Mouse (Mus musculus) midbrain, embryonic 12.5 days (tissue): ENCODE measurements around the gene Lamb2. TPM values are rescaled to one million over a fixed set of nuclear protein-coding genes. Genes with fewer than 3 reads are reported as not detected.

Experiments
- ATAC-seq: fragments of 200-750 bp; cut with Nextera tagmentation; 2 replicates; pipeline ENCODE4 v1.8.0; 2017; ENCODE audit warnings: low read depth, moderate TSS enrichment, moderate library complexity; ENCODE audit not compliant: low FRiP score
- H3K27ac ChIP-seq: fragments of 300-500 bp; sonication (generic); replicated peaks from 2 replicates; pipeline ENCODE4 v1.5.1; 2016; ENCODE audit warnings: mild to moderate bottlenecking
- H3K27me3 ChIP-seq: fragments of 300-500 bp; sonication (generic); 2 replicates; pipeline ENCODE4 v1.6.1; 2016; ENCODE audit warnings: mild to moderate bottlenecking
- H3K36me3 ChIP-seq: fragments of 300-500 bp; sonication (generic); 2 replicates; pipeline ENCODE4 v1.6.1; 2016
- H3K4me1 ChIP-seq: fragments of 300-500 bp; sonication (generic); 2 replicates; pipeline ENCODE4 v1.6.1; 2016
- H3K4me2 ChIP-seq: fragments of 300-500 bp; sonication (generic); replicated peaks from 2 replicates; pipeline ENCODE4 v1.6.1; 2016; ENCODE audit warnings: mild to moderate bottlenecking, moderate library complexity
- H3K4me3 ChIP-seq: fragments of 300-500 bp; sonication (generic); 2 replicates; pipeline ENCODE4 v1.5.1; 2016; ENCODE audit warnings: mild to moderate bottlenecking
- H3K9ac ChIP-seq: fragments of 300-500 bp; sonication (generic); replicated peaks from 2 replicates; pipeline ENCODE4 v1.6.1; 2016; ENCODE audit warnings: mild to moderate bottlenecking, moderate library complexity
- H3K9me3 ChIP-seq: fragments of 300-500 bp; sonication (generic); 2 replicates; pipeline ENCODE4 v1.6.1; 2016; ENCODE audit warnings: mild to moderate bottlenecking
- WGBS: fragments of 180-500 bp; shearing (Covaris S2); methylation state at CpG from one replicate; pipeline ENCODE4 v1.1.7; 2016; 5-methylcytosine and 5-hydroxymethylcytosine counted together
- polyA plus RNA-seq: library from polyadenylated mRNA; unstranded; fragments of >200 nt; fragmentation: Nextera tagmentation; extraction: Ambion mirVana; gene quantifications from 2 replicates; pipeline ENCODE4 v1.2.1, GENCODE M21; 2016

Lamb2 gene
- polyA plus RNA-seq, 1 experiment from 2014 or later = 42.2 TPM

DNA sequence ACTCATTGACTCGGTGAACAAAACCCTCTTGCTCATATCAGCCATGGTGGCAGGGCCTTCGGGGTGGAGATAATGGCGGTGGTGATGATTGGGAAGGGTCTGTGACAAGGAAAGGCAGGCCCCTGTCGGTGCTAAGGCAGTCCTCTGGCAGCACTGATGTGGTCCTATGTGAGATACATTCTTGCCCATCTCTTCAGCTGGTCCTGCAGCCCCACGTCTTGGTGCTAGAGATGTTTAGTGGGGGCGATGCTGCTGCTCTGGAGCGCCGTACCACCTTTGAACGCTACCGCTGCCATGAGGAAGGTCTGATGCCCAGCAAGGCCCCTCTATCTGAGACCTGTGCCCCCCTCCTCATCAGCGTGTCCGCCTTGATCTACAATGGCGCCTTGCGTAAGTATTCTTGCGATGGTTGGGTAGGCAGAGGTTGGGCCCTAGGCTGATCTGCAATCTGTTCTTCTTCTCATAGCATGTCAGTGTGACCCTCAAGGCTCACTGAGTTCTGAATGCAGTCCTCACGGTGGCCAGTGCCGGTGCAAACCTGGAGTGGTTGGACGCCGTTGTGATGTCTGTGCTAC lies 5.9 kb downstream of the Lamb2 start:
- Histone ChIP-seq H3K4me1 (peaks cover 11% of the 10 kb centered on the region), H3K36me3 (peaks cover 52% of the 10 kb centered on the region), H3K9me3 (no peaks in the 10 kb centered on the region), H3K27ac (no peak overlapping the region), H3K27me3 (no peaks in the 10 kb centered on the region), H3K9ac (no peak overlapping the region), H3K4me3 (no peak overlapping the region), H3K4me2 (no peak overlapping the region)
- 94% methylated on average over 19 of the region's 19 CpGs for WGBS
- ATAC-seq = no peak

DNA sequence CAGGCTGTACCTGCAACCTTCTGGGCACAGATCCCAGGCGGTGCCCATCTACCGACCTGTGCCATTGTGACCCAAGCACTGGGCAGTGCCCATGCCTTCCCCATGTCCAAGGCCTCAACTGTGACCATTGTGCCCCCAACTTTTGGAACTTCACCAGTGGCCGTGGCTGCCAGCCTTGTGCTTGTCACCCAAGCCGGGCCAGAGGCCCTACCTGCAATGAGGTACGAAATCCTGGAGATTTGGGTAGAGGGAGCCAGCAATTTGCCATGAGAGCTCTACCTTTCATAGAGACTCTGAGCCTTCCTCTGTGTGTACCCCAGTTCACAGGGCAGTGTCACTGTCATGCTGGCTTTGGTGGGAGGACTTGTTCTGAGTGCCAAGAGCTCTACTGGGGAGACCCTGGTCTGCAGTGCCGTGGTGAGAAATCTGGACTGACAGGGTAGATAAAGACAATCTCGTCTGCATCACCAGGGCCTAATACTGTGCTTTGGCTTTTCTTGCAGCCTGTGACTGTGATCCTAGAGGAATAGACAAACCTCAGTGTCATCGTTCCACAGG lies 7.5 kb downstream of the Lamb2 start:
- H3K27me3 ChIP-seq = no peaks in the 10 kb centered on the region
- no peak for ATAC-seq
- no peak overlapping the region for H3K4me2 ChIP-seq
- H3K27ac ChIP-seq = no peak overlapping the region
- no peak overlapping the region for H3K4me3 ChIP-seq
- H3K9me3 ChIP-seq = no peaks in the 10 kb centered on the region
- 92% methylated on average over 8 of the region's 8 CpGs for WGBS
- peaks cover 50% of the 10 kb centered on the region for H3K36me3 ChIP-seq
- H3K4me1 ChIP-seq = peaks cover 15% of the 10 kb centered on the region
- no peak overlapping the region for H3K9ac ChIP-seq

- H3K27ac ChIP-seq = no peak overlapping the region
- H3K4me1 ChIP-seq = peaks cover 19% of the 10 kb centered on the region
- no peak for ATAC-seq
- no peak overlapping the region for H3K4me3 ChIP-seq
- no peak overlapping the region for H3K4me2 ChIP-seq
- no peak overlapping the region for H3K9ac ChIP-seq
- WGBS = 93% methylated on average over 17 of the region's 17 CpGs
- H3K27me3 ChIP-seq = no peaks in the 10 kb centered on the region
- no peaks in the 10 kb centered on the region for H3K9me3 ChIP-seq
- peaks cover 59% of the 10 kb centered on the region for H3K36me3 ChIP-seq
These were observed 8.9 kb downstream of the Lamb2 start for GRCm38 (mm10) chr9:108488403-108488802.

DNA sequence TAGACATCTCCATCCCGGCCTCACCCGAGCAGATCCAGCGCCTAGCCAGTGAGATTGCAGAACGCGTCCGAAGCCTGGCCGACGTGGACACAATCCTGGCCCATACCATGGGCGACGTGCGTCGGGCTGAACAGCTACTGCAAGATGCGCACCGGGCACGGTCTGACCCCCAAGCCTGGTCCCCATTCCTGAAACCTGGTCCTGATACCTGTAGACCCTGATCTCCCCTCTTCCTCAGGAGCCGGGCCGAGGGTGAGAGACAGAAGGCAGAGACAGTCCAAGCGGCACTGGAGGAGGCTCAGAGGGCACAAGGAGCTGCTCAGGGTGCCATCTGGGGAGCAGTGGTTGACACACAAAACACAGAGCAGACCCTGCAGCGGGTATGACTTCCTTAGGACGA lies 9.7 kb downstream of the Lamb2 start:
- Histone ChIP-seq H3K4me1 (peaks cover 19% of the 10 kb centered on the region), H3K9me3 (no peaks in the 10 kb centered on the region), H3K27me3 (no peaks in the 10 kb centered on the region), H3K9ac (no peak overlapping the region), H3K27ac (peak overlapping the region; percentile 95; the same call in 1 of the 2 replicates), H3K36me3 (peaks cover 60% of the 10 kb centered on the region), H3K4me3 (no peak overlapping the region), H3K4me2 (no peak overlapping the region)
- no peak for ATAC-seq
- 95% methylated on average over 20 of the region's 20 CpGs for WGBS

DNA sequence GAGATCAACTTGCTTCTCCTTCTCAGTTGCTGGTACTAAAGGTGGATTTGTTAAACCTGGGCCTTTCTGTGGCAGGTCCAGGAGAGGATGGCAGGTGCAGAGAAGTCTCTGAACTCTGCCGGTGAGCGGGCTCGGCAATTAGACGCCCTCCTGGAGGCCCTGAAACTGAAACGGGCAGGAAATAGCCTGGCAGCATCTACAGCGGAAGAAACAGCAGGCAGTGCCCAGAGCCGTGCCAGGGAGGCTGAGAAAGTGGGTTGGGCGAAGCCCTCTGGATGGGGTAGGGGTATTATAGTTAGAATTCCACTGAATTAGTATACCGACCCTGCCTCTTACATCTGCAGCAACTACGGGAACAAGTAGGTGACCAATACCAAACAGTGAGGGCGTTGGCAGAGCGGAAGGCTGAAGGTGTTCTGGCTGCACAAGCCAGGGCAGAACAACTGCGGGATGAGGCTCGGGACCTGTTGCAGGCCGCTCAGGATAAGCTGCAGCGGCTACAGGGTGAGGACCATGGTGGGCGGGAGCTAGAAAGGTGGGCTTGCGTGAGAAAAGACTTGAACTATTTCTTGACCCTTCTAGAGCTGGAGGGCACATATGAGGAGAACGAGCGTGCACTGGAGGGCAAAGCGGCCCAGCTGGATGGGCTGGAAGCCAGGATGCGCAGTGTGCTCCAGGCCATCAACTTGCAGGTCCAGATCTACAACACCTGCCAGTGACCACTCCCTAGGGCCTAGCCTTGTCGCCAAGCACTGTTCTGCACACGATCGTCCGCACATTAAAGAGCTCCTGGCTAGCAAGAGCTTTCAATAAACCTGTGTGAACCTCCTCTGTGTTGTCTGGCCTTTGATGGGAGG lies 10.4 kb downstream of the Lamb2 start:
- WGBS = 70% methylated on average over 26 of the region's 26 CpGs
- Histone ChIP-seq H3K9me3 (no peaks in the 10 kb centered on the region), H3K4me2 (peak overlapping the region; percentile 97), H3K27ac (peak overlapping the region; percentile 95), H3K36me3 (peaks cover 65% of the 10 kb centered on the region), H3K4me3 (peak overlapping the region; percentile 95), H3K27me3 (no peaks in the 10 kb centered on the region), H3K9ac (peak overlapping the region; percentile 45), H3K4me1 (peaks cover 19% of the 10 kb centered on the region)
- ATAC-seq = peak; percentile 2

GRCm38 (mm10) chr9:108490559-108491285 lies 11.2 kb downstream of the Lamb2 start, which contains the start of gene Usp19:
Gene Usp19, plus strand, starts transcription at chr9:108490602.
- Histone ChIP-seq H3K9me3 (no peaks in the 10 kb centered on the region), H3K9ac (peak within 1 kb of the TSS; percentile 96), H3K4me3 (peak within 1 kb of the TSS; percentile 95), H3K4me2 (peak within 1 kb of the TSS; percentile 97), H3K27ac (peak within 1 kb of the TSS; percentile 95), H3K27me3 (no peaks in the 10 kb centered on the region), H3K4me1 (peaks cover 19% of the 10 kb centered on the region), H3K36me3 (peaks cover 65% of the 10 kb centered on the region)
- ATAC-seq = peak; percentile 96
- WGBS = under 1% methylated on average over 66 of the region's 69 CpGs

GRCm38 (mm10) chr9:108491286-108491580 lies 11.7 kb downstream of the Lamb2 start:
- H3K36me3 ChIP-seq = peaks cover 65% of the 10 kb centered on the region
- H3K9me3 ChIP-seq = no peaks in the 10 kb centered on the region
- peak overlapping the region; percentile 97 for H3K4me2 ChIP-seq
- H3K4me3 ChIP-seq = peak overlapping the region; percentile 95
- H3K27me3 ChIP-seq = no peaks in the 10 kb centered on the region
- 12% methylated on average over 12 of the region's 12 CpGs for WGBS
- H3K27ac ChIP-seq = peak overlapping the region; percentile 95
- no peak for ATAC-seq
- H3K9ac ChIP-seq = peak overlapping the region; percentile 96
- peaks cover 19% of the 10 kb centered on the region for H3K4me1 ChIP-seq

DNA sequence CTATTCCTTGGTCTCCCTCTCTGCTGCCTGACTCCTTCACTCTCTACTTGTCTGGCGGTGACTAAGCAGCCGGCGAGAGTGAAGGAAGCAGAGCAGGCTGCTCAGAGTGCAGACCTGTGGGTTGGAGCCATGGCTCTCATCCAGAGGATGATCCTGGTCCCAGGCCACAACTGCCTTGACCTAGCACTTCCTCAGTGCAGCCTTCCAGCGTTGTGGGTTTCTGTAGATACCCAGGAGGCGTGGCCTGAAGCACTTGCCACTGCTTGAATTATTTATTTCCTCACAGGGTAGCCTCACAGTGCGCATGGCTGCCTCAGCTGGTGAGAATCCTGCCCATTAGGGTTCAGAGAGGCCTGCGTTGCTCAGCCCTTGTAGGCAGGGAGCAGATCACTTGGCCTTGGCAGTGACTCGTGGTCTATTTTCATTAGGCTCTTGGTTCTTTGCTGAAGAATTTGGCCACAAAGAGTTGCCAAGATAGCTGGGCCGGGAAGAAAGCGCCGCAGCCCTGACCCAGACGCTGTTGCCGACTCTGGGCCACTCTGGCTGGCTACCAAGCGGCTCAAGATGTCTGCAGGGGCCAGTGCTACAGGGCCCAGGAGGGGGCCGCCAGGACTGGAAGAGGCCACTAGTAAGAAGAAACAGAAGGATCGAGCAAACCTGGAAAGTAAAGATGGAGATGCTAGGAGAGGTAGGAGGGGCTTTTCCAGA lies 12.7 kb downstream of the Lamb2 start:
- Histone ChIP-seq H3K36me3 (peaks cover 70% of the 10 kb centered on the region), H3K4me1 (peaks cover 19% of the 10 kb centered on the region), H3K9ac (peak overlapping the region; percentile 96), H3K4me3 (peak overlapping the region; percentile 95), H3K4me2 (peak overlapping the region; percentile 97), H3K27ac (no peak overlapping the region), H3K27me3 (no peaks in the 10 kb centered on the region), H3K9me3 (no peaks in the 10 kb centered on the region)
- ATAC-seq = no peak
- WGBS = 91% methylated on average over 16 of the region's 16 CpGs

DNA sequence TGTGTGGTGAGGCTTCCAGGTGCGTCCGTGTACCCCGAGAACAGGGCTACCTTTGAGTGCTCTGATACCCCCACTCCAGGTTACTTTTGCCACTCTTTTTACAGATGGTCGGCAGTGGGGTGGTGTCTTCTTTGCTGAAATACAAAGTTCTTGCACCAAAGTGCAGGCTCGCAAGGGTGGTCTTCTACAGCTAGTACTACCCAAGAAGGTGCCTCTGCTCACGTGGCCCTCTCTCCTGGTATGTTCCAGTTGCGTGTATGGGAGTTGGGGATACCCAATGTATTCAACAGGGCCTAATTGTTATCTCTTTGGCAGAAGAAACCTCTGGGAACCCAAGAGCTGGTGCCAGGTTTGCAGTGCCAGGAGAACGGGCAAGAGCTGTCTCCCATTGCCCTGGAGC lies 13.7 kb downstream of the Lamb2 start:
- 97% methylated on average over 8 of the region's 8 CpGs for WGBS
- peaks cover 75% of the 10 kb centered on the region for H3K36me3 ChIP-seq
- no peaks in the 10 kb centered on the region for H3K9me3 ChIP-seq
- ATAC-seq = no peak
- H3K9ac ChIP-seq = no peak overlapping the region
- no peak overlapping the region for H3K27ac ChIP-seq
- H3K4me2 ChIP-seq = no peak overlapping the region
- no peaks in the 10 kb centered on the region for H3K27me3 ChIP-seq
- no peak overlapping the region for H3K4me3 ChIP-seq
- H3K4me1 ChIP-seq = peaks cover 19% of the 10 kb centered on the region

DNA sequence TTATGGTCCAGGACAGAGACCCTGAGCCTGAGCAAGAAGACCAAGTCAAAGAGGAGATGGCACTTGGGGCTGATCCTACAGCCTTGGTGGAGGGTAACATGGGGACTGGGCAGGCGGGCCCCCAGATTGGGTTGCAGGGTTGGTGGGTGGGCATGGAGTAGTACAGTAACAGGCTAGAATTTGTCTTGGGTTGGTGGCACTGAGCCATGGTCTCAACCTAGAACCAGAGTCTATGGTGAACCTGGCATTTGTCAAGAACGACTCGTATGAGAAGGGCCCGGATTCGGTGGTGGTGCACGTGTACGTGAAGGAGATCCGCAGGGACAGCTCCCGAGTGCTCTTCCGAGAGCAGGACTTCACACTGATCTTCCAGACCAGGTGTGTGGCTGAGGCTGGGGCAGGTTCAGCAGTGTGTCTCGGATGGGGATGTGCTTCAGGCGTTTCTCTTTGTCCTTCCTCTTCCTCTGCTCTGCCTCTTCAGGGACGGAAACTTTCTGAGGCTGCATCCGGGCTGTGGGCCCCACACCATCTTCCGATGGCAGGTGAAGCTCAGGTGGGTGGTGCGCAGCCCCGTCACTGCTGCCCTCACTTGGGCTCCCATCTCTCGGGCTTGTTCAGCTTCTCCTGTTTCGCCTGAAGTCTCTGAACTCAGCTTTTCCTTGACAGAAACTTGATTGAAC lies 14.8 kb downstream of the Lamb2 start:
- no peak for ATAC-seq
- no peaks in the 10 kb centered on the region for H3K9me3 ChIP-seq
- no peak overlapping the region for H3K27ac ChIP-seq
- no peak overlapping the region for H3K4me3 ChIP-seq
- H3K9ac ChIP-seq = no peak overlapping the region
- peaks cover 76% of the 10 kb centered on the region for H3K36me3 ChIP-seq
- H3K4me1 ChIP-seq = peaks cover 19% of the 10 kb centered on the region
- no peaks in the 10 kb centered on the region for H3K27me3 ChIP-seq
- WGBS = 94% methylated on average over 19 of the region's 19 CpGs
- H3K4me2 ChIP-seq = no peak overlapping the region

DNA sequence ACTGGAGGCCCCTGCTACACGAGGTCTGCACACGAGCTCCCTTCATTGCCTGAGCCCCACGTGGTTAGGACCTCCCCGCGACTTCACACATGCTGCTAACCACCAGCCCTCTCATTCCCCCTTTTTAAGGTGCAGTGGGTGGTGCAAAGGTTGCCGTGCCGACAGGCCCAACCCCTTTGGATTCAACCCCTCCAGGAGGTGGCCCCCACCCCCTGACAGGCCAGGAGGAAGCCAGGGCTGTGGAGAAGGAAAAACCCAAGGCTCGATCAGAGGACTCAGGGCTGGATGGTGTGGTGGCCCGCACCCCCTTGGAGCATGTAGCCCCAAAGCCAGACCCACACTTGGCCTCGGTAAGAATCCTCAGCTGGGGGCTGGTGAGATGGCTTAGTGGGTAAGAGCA lies 15.4 kb downstream of the Lamb2 start:
- Histone ChIP-seq H3K4me1 (peaks cover 16% of the 10 kb centered on the region), H3K27ac (no peak overlapping the region), H3K9ac (no peak overlapping the region), H3K36me3 (peaks cover 79% of the 10 kb centered on the region), H3K27me3 (no peaks in the 10 kb centered on the region), H3K4me3 (no peak overlapping the region), H3K4me2 (no peak overlapping the region), H3K9me3 (no peaks in the 10 kb centered on the region)
- no peak for ATAC-seq
- 85% methylated on average over 10 of the region's 10 CpGs for WGBS
